Mouse (Mus musculus) midbrain, embryonic 10.5 days (tissue): Measurements from ENCODE around the gene Emsy. TPM values are rescaled to one million over a fixed set of nuclear protein-coding genes. Genes with fewer than 3 reads are reported as not detected.
A peak's percentile ranks its signal among the peaks of the same experiment; 100 is the strongest.

Experiments used
- DNase-seq: peaks from one replicate; pipeline ENCODE4 v3.0.0-alpha.2; 2017; ENCODE audit warnings: low spot score
- H3K27ac ChIP-seq: fragments of 300-500 bp; sonication (generic); replicated peaks from 2 replicates; pipeline ENCODE4 v1.5.1; 2016; ENCODE audit warnings: mild to moderate bottlenecking
- H3K27me3 ChIP-seq: fragments of 300-500 bp; sonication (generic); 2 replicates; pipeline ENCODE4 v1.6.1; 2016; ENCODE audit warnings: low read depth, mild to moderate bottlenecking; ENCODE audit not compliant: poor library complexity, severe bottlenecking
- H3K36me3 ChIP-seq: fragments of 300-500 bp; sonication (generic); 2 replicates; pipeline ENCODE4 v1.6.1; 2016; ENCODE audit warnings: mild to moderate bottlenecking, moderate library complexity
- H3K4me1 ChIP-seq: fragments of 300-500 bp; sonication (generic); 2 replicates; pipeline ENCODE4 v1.6.1; 2016
- H3K4me3 ChIP-seq: fragments of 300-500 bp; sonication (generic); 2 replicates; pipeline ENCODE4 v1.5.1; 2016; ENCODE audit warnings: mild to moderate bottlenecking, moderate library complexity
- H3K9me3 ChIP-seq: fragments of 300-500 bp; sonication (generic); replicated peaks from 2 replicates; pipeline ENCODE4 v1.6.1; 2016; ENCODE audit warnings: mild to moderate bottlenecking
- WGBS: fragments of 180-500 bp; shearing (Covaris S2); methylation state at CpG from one replicate; pipeline ENCODE4 v1.1.7; 2016; 5-methylcytosine and 5-hydroxymethylcytosine counted together
- polyA plus RNA-seq: library from polyadenylated mRNA; unstranded; fragments of >200 nt; fragmentation: Nextera tagmentation; extraction: Ambion mirVana; gene quantifications from 2 replicates; pipeline ENCODE4 v1.2.1, GENCODE M21; 2016

Emsy gene
- 38.1 and 42.9 TPM in 2 replicates for polyA plus RNA-seq

DNA sequence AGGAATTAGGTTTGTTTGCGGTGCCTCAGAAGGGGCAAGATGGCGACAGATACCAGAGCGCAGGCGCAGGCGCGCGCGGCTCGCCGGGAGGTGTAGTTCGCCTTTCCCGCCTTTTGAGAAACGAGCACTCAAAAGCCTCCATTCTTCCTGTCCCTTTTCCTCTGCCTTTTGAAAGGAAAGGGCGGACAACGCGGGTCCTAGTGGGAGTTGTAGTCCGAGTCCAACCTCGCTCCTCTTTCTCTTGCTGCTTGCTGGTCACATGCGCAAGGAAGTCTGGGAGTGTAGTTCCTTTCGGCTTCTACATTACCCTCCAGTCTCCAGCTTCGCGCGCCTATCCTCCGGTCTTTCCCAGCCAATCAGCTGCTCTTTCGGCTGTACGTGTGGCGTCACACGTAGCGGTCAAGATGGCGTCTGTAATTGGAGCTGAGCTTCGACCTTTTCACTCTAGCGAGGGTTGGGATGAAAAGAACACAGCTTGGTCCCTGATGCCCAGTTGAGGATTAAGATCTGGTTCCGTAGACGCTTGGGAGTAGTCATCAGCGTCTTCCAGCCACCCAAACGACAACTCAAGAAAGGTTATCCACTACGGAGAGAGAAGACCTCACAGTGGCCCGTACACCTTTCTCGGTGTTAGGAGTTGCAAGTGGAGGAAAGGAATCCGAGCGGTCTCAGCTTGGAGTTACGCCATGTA lies at the start of gene Emsy:
Gene Emsy (minus strand): TSS at position 253 of the 691 bp plus-strand sequence.
- H3K9me3 ChIP-seq, result no peaks in the 10 kb centered on the region
- H3K27me3 ChIP-seq, result no peaks in the 10 kb centered on the region
- H3K4me3 ChIP-seq, result peak within 1 kb of the TSS; percentile 99
- DNase-seq, result peak; percentile 95
- peaks cover 27% of the 10 kb centered on the region for H3K4me1 ChIP-seq
- H3K27ac ChIP-seq, result peak within 1 kb of the TSS; percentile 97
- peaks cover 46% of the 10 kb centered on the region for H3K36me3 ChIP-seq
- under 1% methylated on average over 42 of the region's 42 CpGs for WGBS

DNA sequence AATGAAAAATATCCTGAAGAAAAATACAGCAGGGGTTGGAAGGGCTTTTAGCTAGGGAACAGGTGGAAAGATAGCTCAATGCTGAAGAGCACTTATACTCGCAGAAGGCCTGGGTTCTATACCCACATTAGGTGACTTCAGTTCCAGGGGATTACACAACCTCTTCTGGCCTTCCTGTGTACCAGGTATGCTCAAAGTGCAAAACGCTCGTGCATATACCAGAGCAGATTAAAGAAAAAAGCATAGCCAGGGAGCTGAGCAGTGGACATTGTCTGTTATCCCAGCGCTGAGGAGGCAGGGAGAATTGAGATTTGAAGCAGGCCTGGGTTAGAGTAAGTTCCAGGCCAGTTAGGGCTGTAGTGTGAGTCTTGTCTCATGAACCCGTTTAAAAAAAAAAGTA lies 47.7 kb upstream of the Emsy start:
- no peaks in the 10 kb centered on the region for H3K9me3 ChIP-seq
- peak overlapping the region; percentile 93 for H3K27ac ChIP-seq
- peaks cover 5% of the 10 kb centered on the region for H3K36me3 ChIP-seq
- peak overlapping the region; percentile 87 for H3K4me3 ChIP-seq
- H3K4me1 ChIP-seq, result peaks cover 31% of the 10 kb centered on the region
- H3K27me3 ChIP-seq, result no peaks in the 10 kb centered on the region
- 74% methylated on average over 5 of the region's 5 CpGs for WGBS
- no peak for DNase-seq

DNA sequence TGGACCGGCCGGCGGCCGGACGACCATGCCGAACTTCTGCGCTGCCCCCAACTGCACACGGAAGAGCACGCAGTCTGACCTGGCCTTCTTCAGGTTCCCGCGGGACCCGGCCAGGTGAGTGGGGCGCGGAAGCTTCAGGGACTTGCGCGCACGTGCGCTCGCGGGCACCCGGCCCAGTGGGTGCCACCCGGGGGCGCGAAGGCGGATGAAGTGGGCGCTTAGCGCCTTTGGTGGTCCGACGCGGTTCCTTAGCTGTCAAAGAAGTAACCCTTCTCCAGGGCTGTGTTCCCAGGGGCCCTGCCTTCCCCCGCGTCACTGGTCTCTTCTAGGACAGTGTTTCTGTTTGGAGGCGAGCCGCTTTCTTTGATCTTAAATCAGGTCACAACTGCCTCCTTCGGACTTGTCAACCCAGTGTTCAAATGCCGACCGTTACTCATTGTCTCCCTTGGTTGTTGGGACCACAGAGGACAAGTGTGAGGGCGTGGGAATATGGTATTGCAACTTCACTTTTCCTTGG lies 46.8 kb upstream of the Emsy start:
- DNase-seq, result peak; percentile 50
- H3K4me3 ChIP-seq, result peak overlapping the region; percentile 87
- H3K27me3 ChIP-seq, result no peaks in the 10 kb centered on the region
- H3K36me3 ChIP-seq, result no peaks in the 10 kb centered on the region
- peak overlapping the region; percentile 93 for H3K27ac ChIP-seq
- H3K9me3 ChIP-seq, result no peaks in the 10 kb centered on the region
- under 1% methylated on average over 38 of the region's 38 CpGs for WGBS
- peaks cover 31% of the 10 kb centered on the region for H3K4me1 ChIP-seq

DNA sequence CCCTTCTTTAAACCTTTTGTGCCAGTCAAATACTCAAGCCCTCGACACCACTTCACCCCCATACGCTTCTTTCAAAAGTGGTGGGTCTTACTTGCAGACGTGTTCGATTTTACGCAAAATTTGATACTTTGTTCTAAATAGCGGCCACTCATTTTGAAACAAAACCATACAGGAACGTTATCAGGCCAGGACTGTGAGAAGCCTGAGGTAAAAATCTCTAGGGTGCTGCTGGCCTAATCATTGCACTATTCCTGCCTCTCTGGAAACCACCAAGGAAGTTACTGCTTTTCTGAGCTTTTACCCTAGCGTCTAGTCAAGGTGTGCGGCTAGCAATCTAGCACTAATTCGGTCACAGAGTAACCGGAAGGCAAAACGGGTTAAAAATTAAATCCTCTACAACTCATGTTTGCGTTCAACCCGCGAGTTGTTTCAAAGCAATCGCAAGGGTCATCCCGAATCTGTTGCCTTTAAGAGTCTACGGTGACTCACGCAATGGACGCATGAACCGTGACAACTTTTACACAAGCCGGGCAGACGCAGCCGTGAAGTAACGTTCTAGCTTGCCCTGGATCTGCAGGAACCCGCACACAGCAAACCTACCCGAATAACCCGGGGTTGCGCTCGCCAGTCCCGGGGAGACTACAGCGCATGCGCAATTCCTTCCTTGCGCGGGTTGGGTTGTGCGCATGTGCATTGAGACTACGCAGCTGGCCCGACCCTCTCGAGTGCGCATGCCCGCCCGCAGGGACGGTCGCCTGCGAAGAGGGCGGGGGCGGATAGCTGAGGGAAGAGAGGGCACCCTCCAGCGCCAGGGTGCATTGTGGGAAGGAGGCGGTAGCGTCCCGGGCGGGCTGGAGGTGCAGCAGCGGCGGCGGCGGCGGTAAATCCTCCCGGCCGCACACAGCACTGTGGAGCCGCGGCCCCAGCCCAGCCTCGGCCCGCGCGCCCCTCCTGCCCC lies 46.0 kb upstream of the Emsy start, which contains the start of gene Thap12:
Gene Thap12 (plus strand): TSS at position 821 of the 958 bp plus-strand sequence.
- DNase-seq, result peak; percentile 99
- 3% methylated on average over 65 of the region's 65 CpGs for WGBS
- H3K4me3 ChIP-seq, result peak within 1 kb of the TSS; percentile 87

DNA sequence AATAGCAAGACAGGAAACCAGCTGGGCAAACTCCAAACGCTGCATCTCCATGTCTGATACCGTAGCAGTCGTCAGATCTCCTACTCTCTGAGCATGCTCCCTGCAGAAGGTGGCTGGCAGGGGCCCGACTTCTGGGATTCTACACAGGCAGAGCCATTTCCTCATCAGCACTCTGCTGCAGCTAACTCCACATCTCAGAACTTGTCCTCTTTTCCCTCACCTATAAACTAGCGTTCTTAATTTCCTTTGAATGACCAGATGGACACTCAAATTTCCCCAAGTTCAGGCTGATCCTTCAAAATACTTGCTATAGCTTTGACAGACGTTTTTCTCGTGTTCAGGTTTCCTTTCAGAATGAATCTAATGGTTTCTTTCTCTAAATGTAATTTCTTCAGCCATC lies 45.2 kb upstream of the Emsy start:
- H3K4me1 ChIP-seq, result peaks cover 31% of the 10 kb centered on the region
- 71% methylated on average over 7 of the region's 7 CpGs for WGBS
- no peaks in the 10 kb centered on the region for H3K36me3 ChIP-seq
- DNase-seq, result no peak
- H3K9me3 ChIP-seq, result no peaks in the 10 kb centered on the region
- no peaks in the 10 kb centered on the region for H3K27me3 ChIP-seq
- H3K4me3 ChIP-seq, result peak overlapping the region; percentile 87
- H3K27ac ChIP-seq, result peak overlapping the region; percentile 93; the same call in 1 of the 2 replicates

More for the DNA sequence above, 46.0 kb upstream of the Emsy start, which contains the start of gene Thap12:
- no peaks in the 10 kb centered on the region for H3K27me3 ChIP-seq
- H3K9me3 ChIP-seq, result no peaks in the 10 kb centered on the region
- no peaks in the 10 kb centered on the region for H3K36me3 ChIP-seq
- peak within 1 kb of the TSS; percentile 93 for H3K27ac ChIP-seq
- peaks cover 31% of the 10 kb centered on the region for H3K4me1 ChIP-seq

DNA sequence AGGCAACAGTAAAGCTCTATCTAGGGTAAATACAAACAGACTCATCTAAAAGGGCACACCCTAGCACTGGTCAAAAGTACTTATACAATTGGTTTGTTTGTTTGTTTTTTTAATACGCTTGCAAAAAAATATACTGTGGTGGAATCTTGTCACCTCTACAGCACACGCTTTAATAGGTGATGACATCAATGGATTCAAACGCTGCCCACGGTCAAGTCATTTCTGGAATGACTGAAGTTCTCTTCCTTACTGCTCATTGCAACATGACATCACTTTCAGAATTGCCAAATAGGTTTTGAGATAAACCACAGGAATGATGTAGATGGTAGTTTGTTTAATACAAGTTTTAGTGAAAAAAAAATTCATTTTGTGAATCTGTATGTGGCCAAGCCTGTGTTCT lies 42.0 kb upstream of the Emsy start:
- H3K4me1 ChIP-seq, result peaks cover 9% of the 10 kb centered on the region
- H3K36me3 ChIP-seq, result no peaks in the 10 kb centered on the region
- no peak overlapping the region for H3K27ac ChIP-seq
- DNase-seq, result no peak
- 95% methylated on average over 4 of the region's 4 CpGs for WGBS
- no peaks in the 10 kb centered on the region for H3K27me3 ChIP-seq
- H3K4me3 ChIP-seq, result no peak overlapping the region
- H3K9me3 ChIP-seq, result no peaks in the 10 kb centered on the region

DNA sequence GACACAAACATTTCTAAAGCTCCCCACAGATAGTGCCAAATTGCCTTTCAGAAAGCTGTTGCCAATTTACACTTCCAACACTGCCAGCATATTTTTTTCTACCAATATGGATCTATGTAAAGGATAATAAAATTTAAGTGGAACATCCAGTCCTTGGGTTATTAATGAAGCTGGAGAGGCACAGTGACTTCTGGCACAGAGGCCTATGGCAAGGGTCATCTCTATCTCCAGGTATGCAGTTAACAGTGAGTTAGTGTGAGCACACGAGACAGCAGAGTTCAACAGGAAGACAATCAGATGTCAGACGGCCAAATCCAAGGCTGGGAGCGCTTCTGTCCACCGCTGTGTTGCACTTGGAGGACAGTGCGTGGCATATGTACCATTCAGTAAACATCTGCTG lies 41.5 kb upstream of the Emsy start:
- no peaks in the 10 kb centered on the region for H3K27me3 ChIP-seq
- WGBS, result 70% methylated on average over 5 of the region's 5 CpGs
- DNase-seq, result no peak

DNA sequence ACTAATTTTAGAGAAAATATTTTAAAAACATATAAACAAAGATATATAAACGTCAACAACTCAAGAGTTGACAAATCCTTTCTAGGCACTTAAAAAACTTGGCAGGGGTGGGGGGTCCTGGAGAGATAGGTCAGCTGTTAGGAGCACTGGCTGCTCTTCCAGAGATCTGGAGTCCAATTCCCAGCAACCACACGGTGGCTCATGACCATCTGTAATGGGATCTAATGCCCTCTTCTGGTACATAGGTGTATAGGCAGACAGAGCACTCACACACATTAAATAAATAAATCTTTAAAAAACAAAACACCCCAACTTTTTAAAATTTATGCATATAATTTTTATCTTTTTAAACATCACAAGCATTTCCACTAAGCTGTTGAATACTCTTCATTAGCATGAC lies 40.9 kb upstream of the Emsy start:
- Histone ChIP-seq H3K27me3 (no peaks in the 10 kb centered on the region), H3K4me1 (peaks cover 14% of the 10 kb centered on the region), H3K36me3 (no peaks in the 10 kb centered on the region), H3K27ac (no peak overlapping the region), H3K4me3 (no peak overlapping the region), H3K9me3 (no peaks in the 10 kb centered on the region)
- 8% methylated on average over 2 of the region's 2 CpGs for WGBS
- no peak for DNase-seq

More for the DNA sequence above, 41.5 kb upstream of the Emsy start:
- no peak overlapping the region for H3K4me3 ChIP-seq
- no peaks in the 10 kb centered on the region for H3K36me3 ChIP-seq
- no peaks in the 10 kb centered on the region for H3K9me3 ChIP-seq
- peaks cover 10% of the 10 kb centered on the region for H3K4me1 ChIP-seq
- H3K27ac ChIP-seq, result no peak overlapping the region

DNA sequence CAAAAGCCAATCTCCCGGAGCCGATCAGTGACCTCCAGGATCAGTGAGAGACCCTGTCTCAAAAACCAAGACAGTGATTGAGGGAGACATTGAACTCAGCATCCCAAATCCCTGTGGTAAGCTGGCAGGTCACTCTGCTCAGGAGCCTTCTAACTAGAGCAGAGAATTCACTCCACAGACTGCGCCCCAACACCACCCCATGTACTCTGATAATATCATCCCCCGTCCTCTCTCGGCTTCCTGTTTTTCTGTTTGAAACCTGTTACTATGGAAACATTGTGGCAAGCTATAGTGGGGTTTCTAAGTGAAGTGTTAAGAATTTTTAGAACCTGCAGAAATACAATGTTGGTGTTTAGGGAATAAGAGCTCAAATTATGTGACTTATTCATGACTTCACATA lies 37.5 kb upstream of the Emsy start:
- Histone ChIP-seq H3K27me3 (no peaks in the 10 kb centered on the region), H3K27ac (no peak overlapping the region), H3K36me3 (no peaks in the 10 kb centered on the region), H3K9me3 (no peaks in the 10 kb centered on the region), H3K4me3 (no peak overlapping the region), H3K4me1 (peaks cover 5% of the 10 kb centered on the region)
- WGBS, result 84% methylated on average over 5 of the region's 5 CpGs
- no peak for DNase-seq

DNA sequence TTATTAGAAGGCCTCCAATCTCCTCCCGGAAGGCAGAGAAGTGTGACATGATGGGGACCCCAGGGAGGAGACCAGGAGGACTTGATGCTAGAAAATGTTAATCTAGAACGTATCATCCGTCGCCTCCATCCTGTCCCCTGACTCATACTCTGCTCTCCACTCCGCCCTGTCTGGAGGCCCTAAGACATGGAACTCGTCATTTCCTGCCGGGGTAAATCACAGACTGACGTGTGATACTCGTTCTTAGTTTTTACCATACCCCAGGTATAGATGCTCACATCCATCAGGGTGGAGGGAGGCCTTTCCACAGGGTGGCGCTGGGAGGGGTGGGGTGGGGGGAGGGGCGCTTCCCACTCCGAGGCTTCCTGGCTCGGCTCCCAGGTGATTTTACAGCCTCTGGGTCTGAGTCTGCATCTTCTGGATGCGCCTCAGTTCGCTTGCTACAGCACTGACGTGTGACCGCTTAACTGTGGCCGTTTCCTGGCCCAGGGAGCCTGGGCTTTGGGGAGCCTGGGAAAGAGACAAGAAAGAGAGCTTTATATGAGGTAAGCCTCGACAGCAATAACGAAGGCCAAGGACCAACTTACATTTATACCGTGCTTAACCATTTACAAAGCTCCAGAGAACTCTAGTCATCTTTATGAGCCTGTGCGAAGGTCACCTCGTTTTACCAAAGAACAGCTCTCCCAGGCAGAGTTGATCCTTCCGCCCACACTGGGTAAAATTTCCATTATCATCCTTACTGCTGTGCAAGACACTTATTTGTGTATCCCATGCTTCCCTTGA lies 36.4 kb upstream of the Emsy start:
- H3K27me3 ChIP-seq, result no peaks in the 10 kb centered on the region
- H3K4me3 ChIP-seq, result no peak overlapping the region
- no peak overlapping the region for H3K27ac ChIP-seq
- no peak for DNase-seq
- no peaks in the 10 kb centered on the region for H3K9me3 ChIP-seq
- H3K4me1 ChIP-seq, result peaks cover 5% of the 10 kb centered on the region
- H3K36me3 ChIP-seq, result no peaks in the 10 kb centered on the region
- 47% methylated on average over 24 of the region's 24 CpGs for WGBS

DNA sequence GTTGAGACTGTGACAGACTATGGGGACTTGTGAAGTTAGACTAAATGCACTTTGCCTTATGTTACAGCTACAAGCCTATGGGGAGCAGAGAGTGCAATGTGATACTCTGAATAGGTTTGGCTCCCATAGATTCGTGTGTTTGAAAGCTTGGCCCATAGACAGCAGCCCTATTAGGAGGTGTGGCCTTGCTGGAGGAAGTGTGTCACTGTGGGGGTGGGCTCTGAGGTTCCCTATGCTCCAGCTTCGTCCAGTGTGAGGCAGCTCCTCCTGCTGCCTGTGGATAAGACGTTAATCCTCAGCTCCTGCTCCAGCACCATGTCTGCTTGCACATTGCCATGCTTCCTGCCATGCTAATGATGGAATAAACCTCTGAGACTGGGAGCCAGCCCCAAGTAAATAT lies 34.2 kb upstream of the Emsy start:
- H3K9me3 ChIP-seq, result no peaks in the 10 kb centered on the region
- WGBS, result 21% methylated on average over 3 of the region's 3 CpGs
- no peak overlapping the region for H3K4me3 ChIP-seq
- no peak for DNase-seq
- H3K27me3 ChIP-seq, result no peaks in the 10 kb centered on the region
- H3K27ac ChIP-seq, result no peak overlapping the region
- H3K36me3 ChIP-seq, result no peaks in the 10 kb centered on the region
- peaks cover 7% of the 10 kb centered on the region for H3K4me1 ChIP-seq

DNA sequence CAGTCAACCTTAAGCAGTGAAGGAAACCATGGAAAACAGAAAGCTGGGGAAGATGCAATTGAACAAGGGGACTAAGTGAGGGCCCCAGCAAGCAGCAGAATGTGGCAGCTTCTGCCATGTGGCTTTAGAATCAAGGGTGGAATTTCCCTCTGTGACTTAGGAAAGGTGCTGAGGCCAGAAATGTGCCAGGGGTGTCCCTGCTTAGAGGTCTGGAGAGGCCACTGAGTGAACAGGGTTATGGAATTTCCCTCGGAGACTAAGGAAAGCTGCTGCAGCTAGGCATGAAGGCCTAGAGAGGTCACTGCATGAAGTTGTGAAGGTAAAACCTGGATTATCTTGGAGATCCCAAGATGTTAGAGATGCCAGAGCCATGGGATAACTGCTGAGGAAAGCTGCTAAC lies 33.5 kb upstream of the Emsy start:
- WGBS, result 95% methylated on average over 1 of the region's 1 CpGs
- DNase-seq, result no peak
- H3K4me1 ChIP-seq, result peaks cover 10% of the 10 kb centered on the region

More for the DNA sequence above, 33.5 kb upstream of the Emsy start:
- Histone ChIP-seq H3K36me3 (no peaks in the 10 kb centered on the region), H3K27ac (no peak overlapping the region), H3K27me3 (no peaks in the 10 kb centered on the region), H3K9me3 (no peaks in the 10 kb centered on the region), H3K4me3 (no peak overlapping the region)
